Mouse (Mus musculus): ENCODE measurements around the gene Zfp219.

DNA sequence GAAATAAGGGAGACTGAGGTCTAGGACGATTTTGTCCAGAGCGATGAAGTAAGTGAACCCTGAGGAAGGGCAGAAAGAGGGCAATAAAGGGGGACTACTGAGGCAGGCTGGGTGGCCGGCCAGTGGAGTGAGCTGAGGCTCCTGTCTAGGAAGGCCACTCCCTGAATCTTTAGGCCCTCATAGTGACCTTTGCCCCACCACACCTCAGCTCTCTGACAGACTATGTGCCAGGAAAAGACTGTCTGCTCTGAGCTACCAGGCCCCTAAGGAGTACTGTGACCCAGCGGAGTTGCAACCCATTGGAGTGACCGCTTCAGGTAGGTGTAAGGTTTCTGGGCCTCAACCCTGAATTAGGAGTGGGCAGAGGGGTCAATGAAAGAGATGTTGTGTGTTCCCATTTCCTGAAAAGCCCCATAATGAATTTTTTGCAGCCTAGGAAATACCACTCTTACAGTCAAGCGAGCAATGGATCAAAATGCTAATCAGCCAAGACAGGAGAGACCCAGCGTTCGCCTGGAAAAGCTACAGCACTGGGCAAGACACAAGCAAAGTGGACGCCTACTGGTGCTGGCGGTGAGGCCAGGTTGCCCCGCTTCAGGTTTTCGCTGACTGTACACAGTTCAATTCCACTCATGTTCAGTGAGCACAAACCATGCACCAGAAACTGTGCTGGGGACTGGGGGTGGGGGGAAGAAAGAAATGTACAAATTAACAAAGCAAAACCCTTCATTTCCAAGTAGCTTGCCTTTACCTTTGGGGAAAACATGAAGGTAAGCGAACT lies 3.7 kb downstream of the Zfp219 start:
- TF ChIP-seq CTCF (IDR thresholded peaks at IDR 0.05; ENCODE audit: low read depth, low read length) (no peak), POLR2A (IDR thresholded peaks at IDR 0.05; ENCODE audit: borderline replicate concordance, low read depth, low read length) (no peak)

Measured in bone marrow macrophage, adult 2 months (primary cell).